Mouse (Mus musculus) adrenal gland, adult 18-20 months (tissue): ENCODE data around the gene Hsf2bp. TPM values are rescaled to one million over a fixed set of nuclear protein-coding genes. Genes with fewer than 3 reads are reported as not detected.
A peak's percentile ranks its signal among the peaks of the same experiment; 100 is the strongest.

Experiments
- DNase-seq, 2 experiments: peaks; one replicate each; pipeline ENCODE4 v3.0.0; 2021 to 2022; ENCODE audit warnings: low spot score in 2 of 2
- total RNA-seq, 2 experiments: library from RNA; stranded (reverse); gene quantifications; 1 replicate in 1 of 2; 2 replicates in 1 of 2; pipeline ENCODE4 v1.2.3; 2021

Gene Hsf2bp
- total RNA-seq, 2 experiments from 2014 or later, result 0.66 to 1.1 TPM

DNA sequence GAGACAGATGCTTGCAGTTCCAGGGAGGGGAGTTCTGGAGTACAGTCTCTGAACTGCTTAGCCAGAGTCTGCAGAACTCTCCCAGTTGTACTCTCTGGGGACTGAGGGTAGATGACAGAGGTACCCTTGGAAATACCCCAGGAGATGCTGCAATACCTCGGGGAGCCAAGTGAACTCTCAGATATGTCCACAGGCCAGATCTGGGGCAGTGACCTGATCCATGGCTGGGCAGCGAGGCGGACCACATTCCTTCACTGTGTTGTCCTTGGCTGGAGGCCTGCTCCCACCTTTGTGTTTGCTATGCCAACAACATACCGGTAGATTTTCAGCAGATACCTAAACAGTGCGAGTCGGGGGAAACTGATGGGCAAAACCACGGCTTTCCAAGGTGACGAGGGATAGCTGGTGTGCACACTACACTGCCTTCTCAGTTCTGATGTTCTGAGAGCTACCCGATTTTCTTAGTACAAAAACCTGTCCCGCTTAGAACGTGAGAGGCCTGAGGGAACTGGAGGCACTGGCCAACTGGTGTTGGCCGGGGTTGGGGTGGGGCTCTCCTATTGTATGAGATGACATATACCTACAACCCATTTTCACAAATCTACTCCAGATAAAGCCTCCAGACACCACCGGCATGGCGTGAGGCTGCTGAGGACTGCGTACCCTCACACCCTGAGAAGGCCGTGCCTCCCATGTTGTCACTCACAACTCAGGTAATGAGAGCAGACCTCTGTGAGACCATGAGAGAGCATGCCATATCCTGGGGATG lies 96.7 kb downstream of the Hsf2bp start:
- no peak for DNase-seq

DNA sequence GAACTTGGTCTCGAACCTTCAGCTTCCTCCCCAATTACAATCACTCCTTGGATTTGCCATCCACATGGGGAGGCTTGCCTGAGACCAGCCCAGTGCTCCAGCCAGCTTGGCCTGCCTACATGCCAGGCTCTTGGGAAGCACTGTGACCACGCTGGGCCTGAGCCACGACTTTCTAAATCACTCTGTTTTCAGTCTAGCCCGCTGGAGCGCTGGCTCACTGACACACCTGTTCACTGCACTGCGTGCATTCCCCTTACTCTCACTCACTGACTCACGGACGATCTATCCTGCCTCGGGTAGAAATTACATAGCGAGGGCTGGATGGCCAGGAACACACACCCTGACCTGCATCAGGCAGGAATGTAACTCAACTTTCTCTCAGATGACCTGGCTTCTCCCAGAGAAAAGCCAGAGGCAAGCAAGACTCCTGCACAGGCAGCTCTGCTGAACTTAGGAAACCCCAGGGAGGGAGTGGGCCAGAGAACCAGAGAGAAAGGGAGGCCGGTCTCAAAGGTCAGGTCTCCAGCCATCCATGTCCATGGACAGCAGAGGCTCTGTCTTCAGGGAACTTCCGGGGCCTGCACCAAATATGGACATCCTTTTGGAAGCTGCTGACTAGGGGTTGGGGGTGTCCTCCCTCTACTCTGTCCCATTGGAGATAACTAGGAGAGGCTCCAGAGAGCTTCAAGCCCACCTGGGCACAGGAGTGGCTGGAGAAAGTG lies 97.4 kb downstream of the Hsf2bp start:
- DNase-seq, result no peak

DNA sequence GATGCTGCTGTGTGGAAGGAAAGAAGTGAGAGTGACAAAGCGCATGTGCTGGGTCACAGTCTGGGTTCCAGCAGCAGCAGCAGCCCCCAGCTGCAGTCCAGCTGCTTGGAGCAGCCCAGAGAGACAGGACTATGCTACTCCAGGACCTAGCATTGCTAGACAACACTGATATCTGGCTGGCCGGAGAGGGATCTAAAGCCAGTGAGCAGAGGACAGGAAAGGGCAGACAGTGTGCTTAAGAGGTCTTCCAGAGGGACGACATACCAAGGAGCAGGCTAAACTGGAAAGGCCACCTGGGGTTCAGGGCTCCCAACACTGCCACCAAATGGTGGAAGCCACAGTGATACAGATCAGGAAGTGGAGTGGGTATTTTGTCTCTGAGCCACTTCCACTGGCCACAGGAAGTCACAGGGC lies 99.0 kb downstream of the Hsf2bp start:
- no peak for DNase-seq

DNA sequence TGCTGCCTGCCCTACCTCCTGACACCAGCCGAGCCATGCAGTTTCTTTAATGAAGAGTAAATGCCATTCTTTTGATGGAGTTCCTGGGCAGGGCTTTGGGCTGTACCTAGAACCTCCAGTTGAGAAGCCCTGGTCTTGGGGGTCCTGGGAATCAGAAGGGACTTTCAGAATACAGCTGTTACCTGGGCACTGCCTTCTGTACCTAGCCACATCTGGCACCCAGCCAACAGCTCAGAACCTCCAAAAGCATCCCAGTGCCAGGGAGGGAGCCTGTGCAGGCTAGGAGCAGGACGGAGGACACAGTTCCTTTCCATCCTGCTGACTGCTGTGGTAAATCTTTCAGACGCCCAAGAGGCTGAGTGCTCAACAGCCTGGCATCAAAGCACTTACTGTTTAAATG lies 100.3 kb downstream of the Hsf2bp start:
- DNase-seq, result no peak

- peak in 1 of 2 experiments; percentile 6 for DNase-seq
Measured at GRCm38 (mm10) chr17:31935091-31935830, 100.9 kb downstream of the Hsf2bp start.

DNA sequence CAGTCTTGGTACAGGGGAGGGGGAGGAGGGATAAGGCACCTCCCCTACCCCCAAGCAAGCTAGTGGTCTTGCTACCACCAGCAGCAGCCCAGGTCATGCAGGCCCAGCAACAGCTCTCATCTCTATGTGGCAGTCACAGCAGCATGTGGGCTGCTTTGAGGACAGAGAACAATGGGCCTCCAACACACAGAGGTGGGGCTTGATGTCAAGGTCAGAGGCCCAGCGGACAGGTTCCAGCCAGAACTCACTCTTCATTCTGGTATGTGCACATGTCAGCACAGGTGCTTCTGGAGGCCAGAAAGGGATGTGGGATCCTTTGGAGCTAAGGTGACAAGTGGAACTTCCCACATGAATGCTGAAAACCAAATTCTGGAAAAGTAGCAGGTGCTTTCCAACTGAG lies 102.2 kb downstream of the Hsf2bp start:
- peak in 1 of 2 experiments; percentile 7 for DNase-seq

DNA sequence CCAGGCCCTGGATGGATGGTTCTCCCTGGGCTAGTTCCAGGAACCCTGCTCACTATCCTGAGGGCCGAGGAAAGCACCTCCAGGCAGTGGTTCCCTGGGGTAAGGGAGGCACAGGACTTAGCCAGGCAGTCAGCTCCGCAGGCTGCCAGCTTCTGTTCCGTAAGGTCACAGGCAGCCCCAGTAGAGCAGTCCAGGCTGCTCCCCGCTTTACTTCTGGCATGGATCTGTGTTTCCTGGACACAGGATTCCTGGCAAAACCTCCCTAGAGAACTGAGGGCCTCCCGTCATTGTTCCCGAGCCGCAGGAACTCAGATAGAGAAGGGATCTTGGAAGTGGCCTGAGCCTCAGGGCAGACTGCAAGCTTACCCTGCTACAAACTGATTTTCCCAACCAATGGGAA lies 104.7 kb downstream of the Hsf2bp start:
- no peak for DNase-seq

DNA sequence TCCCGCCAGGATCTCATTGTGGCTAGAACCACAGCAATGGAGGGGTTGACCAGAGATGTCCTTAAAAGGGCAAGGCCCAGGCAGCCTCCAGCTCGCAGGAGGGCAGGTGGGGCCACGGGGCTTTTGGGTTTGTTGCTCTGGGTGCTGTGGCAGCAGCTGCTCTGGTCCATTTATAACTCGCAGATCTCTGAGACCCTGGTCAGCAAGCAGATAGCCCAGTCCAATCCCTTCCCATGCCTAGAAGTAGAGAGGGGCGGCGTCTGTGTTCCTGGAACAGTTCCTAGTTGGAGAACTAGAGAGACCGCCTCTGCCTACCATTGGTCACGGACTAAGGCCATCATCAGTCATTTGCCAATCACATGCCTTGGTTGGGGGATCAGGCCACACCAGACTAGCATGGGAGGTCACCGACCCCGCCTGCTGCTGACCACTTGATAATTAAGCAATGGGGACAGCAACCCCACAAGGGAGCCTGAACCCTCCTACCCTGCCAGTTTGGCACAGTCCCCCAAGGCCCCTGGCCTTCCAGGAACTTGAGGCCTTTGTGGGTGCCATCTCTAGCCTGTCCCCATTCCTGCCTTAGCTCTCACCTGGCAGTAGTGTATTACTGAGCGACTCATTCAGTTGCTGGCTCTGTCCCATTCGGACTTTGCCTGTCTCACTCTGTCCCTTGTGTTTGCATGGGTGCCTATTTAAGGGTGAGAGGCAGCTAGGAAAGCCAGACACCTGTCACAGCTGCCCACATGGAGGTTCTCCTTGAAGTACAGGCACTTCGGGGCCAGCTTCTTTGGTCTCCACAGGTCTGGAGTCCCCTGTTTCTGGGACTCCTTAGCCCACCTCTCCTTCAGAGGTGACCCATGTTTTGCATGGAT lies 106.1 kb downstream of the Hsf2bp start:
- DNase-seq, result no peak

GRCm38 (mm10) chr17:31929032-31929431 lies 107.1 kb downstream of the Hsf2bp start:
- DNase-seq, result no peak

- no peak for DNase-seq
Measured at GRCm38 (mm10) chr17:31927895-31928626, 108.1 kb downstream of the Hsf2bp start.

DNA sequence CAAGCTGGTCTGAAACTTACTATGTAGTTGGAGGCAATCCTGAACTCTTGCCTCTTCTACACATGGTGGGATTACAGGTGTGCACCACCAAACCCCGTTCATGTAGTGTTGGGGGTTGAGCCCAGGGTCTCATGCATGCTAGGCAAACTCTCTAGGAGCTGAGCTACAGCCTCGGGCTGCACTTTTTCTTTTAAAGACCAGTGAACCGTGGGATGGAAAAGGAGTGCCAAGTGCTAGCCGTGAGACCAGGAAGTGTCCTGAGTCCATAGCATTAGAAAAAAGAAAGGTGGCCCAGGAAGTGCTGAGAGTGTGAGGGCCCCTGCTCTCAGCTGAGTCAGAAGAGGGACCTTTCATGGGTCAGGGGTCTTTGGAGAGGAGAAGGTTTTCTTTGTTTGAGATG lies 111.9 kb downstream of the Hsf2bp start:
- DNase-seq, result no peak

- no peak for DNase-seq
Measured at GRCm38 (mm10) chr17:31923310-31923970, 112.7 kb downstream of the Hsf2bp start.

- no peak for DNase-seq
Measured at GRCm38 (mm10) chr17:31920589-31921190, 115.5 kb downstream of the Hsf2bp start.

GRCm38 (mm10) chr17:31919599-31919998 lies 116.5 kb downstream of the Hsf2bp start:
- DNase-seq, result no peak

DNA sequence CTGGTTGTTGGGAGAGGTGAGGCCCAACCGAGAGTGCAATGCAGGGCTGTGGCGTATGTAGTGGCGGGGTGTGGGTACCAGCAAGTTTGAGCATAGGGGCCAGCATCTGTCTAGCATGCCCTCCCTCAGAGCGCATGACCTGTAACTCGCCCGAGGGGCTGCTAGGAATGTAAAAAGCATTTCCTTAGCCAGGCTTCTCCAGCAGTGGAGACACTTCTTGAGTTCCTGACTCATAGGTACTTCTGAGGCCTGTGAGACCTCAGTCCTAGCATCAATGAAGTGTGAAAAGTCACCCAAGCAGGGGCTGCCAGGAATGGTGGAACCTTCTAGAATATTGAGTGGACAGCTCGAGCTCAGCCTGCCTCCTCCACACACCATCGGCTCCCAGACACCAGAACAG lies 117.8 kb downstream of the Hsf2bp start:
- no peak for DNase-seq

DNA sequence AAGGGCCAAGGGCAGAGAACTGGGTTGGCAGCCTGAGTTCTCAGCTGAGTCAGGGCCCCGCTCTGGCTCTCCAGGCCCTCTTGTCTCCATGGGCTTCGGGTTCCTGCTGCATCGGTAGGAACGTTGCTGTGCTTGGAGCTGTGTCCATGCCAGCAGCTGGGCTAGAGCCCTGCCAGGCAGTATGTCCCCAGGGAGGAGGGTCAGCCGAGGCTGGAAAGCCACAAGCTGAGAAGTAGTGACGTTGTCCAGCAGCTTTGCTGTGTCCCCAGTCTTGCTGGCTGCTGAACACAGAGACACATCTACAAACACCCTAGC lies 119.7 kb downstream of the Hsf2bp start:
- no peak for DNase-seq

DNA sequence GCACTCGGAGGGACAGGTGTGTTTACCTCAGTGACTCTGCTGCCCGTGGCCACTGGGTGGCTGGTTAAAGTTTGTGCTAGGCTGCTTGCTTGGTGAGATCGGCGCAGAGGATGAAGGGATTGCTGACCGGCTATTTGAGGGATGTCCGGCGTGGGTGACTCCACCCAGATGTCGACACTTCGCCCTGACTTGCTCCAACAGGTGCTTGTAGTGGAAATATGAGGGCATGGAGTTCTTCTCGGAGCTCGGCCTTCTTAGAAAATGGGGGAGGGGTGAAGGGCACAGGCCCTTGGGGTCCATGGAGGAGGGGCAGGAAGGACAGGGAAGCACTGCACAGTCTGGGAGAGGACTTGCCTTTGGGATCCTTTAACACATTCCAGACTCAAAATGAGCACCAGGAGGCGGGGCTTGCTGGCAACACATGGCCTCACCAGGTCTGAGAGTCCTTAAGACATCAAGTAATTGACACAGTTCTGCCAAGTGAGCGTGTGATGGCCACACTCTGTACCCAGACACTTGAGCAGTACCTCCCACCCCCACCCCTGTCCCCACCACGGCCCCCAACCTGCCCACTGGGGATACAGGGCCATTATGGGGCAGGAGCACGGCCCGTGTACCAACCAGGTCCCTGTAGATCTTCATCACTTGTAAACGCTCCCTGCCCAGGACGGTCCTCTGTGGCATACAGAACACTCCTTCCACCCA lies 120.2 kb downstream of the Hsf2bp start:
- no peak for DNase-seq

DNA sequence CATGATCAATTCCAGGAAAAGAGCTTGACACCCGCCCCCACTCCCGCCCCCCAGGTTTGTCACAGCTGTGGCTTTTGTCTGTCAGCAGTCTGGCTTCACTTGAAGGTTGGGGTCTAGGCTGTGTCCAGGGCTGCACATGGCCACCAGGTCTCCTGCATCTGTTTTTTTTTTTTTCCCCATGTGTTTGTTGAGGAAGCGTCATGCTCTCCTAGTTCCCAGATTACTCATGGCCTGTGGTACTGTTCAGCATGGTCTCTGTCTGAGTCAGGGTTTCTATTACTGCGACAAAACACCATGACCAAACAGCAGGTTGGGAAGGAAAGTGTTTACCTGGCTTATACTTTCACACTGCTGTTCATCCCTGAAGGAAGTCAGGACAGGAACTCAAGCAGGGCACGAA lies 121.8 kb downstream of the Hsf2bp start:
- no peak for DNase-seq
